Mouse (Mus musculus) liver, postnatal 0 days (tissue): ENCODE data around the gene Eno2.

Source experiments
- CTCF ChIP-seq: sonication (generic); IDR thresholded peaks from 2 replicates; pipeline ENCODE4 v1.5.1; 2016; ENCODE audit warnings: antibody characterized with exemption, low read depth
- EP300 ChIP-seq: IDR thresholded peaks from 2 replicates; pipeline ENCODE4 v1.6.1; 2016; ENCODE audit warnings: antibody characterized with exemption, low read depth, mild to moderate bottlenecking

DNA sequence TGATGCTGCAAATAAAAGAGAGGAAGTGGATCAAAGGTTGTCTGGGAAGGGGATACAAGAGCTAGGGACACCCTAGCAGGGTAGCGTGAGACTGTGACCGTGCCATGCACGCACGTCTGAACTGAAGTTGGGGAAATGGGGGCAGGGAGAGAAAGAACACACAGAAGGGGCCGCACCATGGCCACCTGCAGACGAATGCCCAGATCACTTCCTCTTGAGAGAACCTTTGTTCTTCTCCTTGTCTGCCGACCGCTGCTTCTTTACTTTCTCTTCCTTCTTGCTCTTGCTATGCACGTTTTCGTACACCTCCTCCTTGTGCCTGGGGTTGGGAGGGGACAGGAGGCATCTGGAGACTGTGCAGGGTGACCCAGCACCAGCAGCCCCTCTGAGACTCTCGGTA is 48.6 kb downstream of the Eno2 start:
- no peak for TF ChIP-seq CTCF
- TF ChIP-seq EP300, result no peak
